Mouse (Mus musculus) intestine, postnatal 0 days (tissue): Measurements from ENCODE around the gene Ccdc149. TPM values are rescaled to one million over a fixed set of nuclear protein-coding genes. Genes with fewer than 3 reads are reported as not detected.

Experiments
- ATAC-seq: fragments of 200-750 bp; cut with Nextera tagmentation; 2 replicates; pipeline ENCODE4 v1.8.0; 2017; ENCODE audit warnings: mild to moderate bottlenecking, moderate TSS enrichment, moderate library complexity
- H3K27ac ChIP-seq: fragments of 300-500 bp; sonication (generic); 2 replicates; pipeline ENCODE4 v1.5.1; 2014; ENCODE audit warnings: mild to moderate bottlenecking, low read depth, low read length, moderate library complexity
- H3K27me3 ChIP-seq: fragments of 300-500 bp; sonication (generic); replicated peaks from 2 replicates; pipeline ENCODE4 v1.6.1; 2014; ENCODE audit warnings: low read length, mixed read lengths; ENCODE audit not compliant: control insufficient read depth, insufficient read depth
- H3K36me3 ChIP-seq: fragments of 300-500 bp; sonication (generic); 2 replicates; pipeline ENCODE4 v1.6.1; 2014; ENCODE audit warnings: mild to moderate bottlenecking, moderate library complexity; ENCODE audit not compliant: control insufficient read depth, insufficient read depth
- H3K4me1 ChIP-seq: fragments of 300-500 bp; sonication (generic); replicated peaks from 2 replicates; pipeline ENCODE4 v1.6.1; 2014; ENCODE audit warnings: antibody characterized with exemption, low read length, mixed read lengths; ENCODE audit not compliant: control insufficient read depth, insufficient read depth
- H3K4me2 ChIP-seq: fragments of 300-500 bp; sonication (generic); replicated peaks from 2 replicates; pipeline ENCODE4 v1.6.1; 2014; ENCODE audit warnings: low read depth, mild to moderate bottlenecking, moderate library complexity
- H3K4me3 ChIP-seq: fragments of 300-500 bp; sonication (generic); 2 replicates; pipeline ENCODE4 v1.5.1; 2014; ENCODE audit warnings: low read depth, low read length
- H3K9ac ChIP-seq: fragments of 300-500 bp; sonication (generic); 2 replicates; pipeline ENCODE4 v1.6.1; 2014; ENCODE audit warnings: mild to moderate bottlenecking, low read depth, low read length
- H3K9me3 ChIP-seq: fragments of 300-500 bp; sonication (generic); 2 replicates; pipeline ENCODE4 v1.6.1; 2016; ENCODE audit warnings: mixed run types; ENCODE audit not compliant: control insufficient read depth
- CTCF ChIP-seq: sonication (generic); IDR thresholded peaks from 2 replicates; pipeline ENCODE4 v1.5.1; 2016; ENCODE audit warnings: low read depth, mild to moderate bottlenecking, control low read depth, antibody characterized with exemption, moderate library complexity
- WGBS: fragments of 180-500 bp; shearing (Covaris S2); extraction: QIAGEN DNeasy Blood & Tissue Kit; methylation state at CpG from one replicate; pipeline ENCODE4 v1.1.7; 2014; 5-methylcytosine and 5-hydroxymethylcytosine counted together
- polyA plus RNA-seq: library from polyadenylated mRNA; unstranded; fragments of >200 nt; fragmentation: Nextera tagmentation; extraction: Ambion mirVana; gene quantifications from 2 replicates; pipeline ENCODE4 v1.2.1, GENCODE M21; 2015

Ccdc149 gene
- 3.0 and 3.3 TPM in 2 replicates for polyA plus RNA-seq

- WGBS, result under 1% methylated on average over 58 of the region's 65 CpGs
- no peaks in the 10 kb centered on the region for H3K27me3 ChIP-seq
- no peak for TF ChIP-seq CTCF
- H3K4me3 ChIP-seq, result peak within 1 kb of the TSS; percentile 75
- H3K4me1 ChIP-seq, result no peaks in the 10 kb centered on the region
- H3K36me3 ChIP-seq, result no peaks in the 10 kb centered on the region
- peak within 1 kb of the TSS; percentile 78 for H3K27ac ChIP-seq
- peak within 1 kb of the TSS; percentile 85 for H3K9ac ChIP-seq
- no peaks in the 10 kb centered on the region for H3K9me3 ChIP-seq
- peak; percentile 95 for ATAC-seq
- peak within 1 kb of the TSS; percentile 97 for H3K4me2 ChIP-seq
Measured at GRCm38 (mm10) chr5:52470991-52471801, at the start of gene Ccdc149. TSS of gene Ccdc149 (minus strand) at chr5:52471521.

GRCm38 (mm10) chr5:52519921-52520320 is 48.6 kb upstream of the Ccdc149 start:
- Histone ChIP-seq H3K9me3 (no peaks in the 10 kb centered on the region), H3K9ac (no peak overlapping the region), H3K4me2 (no peak overlapping the region), H3K27me3 (no peaks in the 10 kb centered on the region), H3K36me3 (no peaks in the 10 kb centered on the region), H3K4me3 (no peak overlapping the region), H3K27ac (no peak overlapping the region), H3K4me1 (no peaks in the 10 kb centered on the region)
- ATAC-seq, result no peak
- WGBS, result 68% methylated on average over 2 of the region's 2 CpGs
- TF ChIP-seq CTCF, result no peak

DNA sequence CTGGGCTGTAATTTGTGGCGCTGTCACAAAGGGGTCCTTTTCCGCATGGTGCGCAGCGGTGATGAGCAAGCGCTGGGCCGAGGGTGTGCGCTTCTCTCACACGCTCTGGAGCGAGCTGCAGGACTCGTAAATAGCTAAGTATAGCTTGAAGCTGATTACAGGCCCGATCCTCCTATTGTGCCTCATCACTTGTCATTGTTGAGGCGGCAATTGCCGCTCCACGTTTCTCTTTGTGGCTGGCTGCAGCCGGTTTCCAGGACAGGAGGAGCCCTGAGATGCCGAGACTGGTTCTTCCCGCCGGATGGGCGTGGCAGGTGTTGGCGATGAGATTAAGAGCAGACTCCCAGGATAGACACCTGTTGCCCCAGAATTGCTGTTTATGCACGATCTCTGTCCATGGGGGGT is 44.8 kb upstream of the Ccdc149 start:
- no peak for ATAC-seq
- TF ChIP-seq CTCF, result no peak
- Histone ChIP-seq H3K4me2 (peak overlapping the region; percentile 57), H3K4me3 (peak overlapping the region; percentile 20), H3K27ac (no peak overlapping the region), H3K36me3 (no peaks in the 10 kb centered on the region), H3K27me3 (no peaks in the 10 kb centered on the region), H3K9ac (no peak overlapping the region), H3K9me3 (no peaks in the 10 kb centered on the region), H3K4me1 (no peaks in the 10 kb centered on the region)
- WGBS, result 29% methylated on average over 21 of the region's 21 CpGs

DNA sequence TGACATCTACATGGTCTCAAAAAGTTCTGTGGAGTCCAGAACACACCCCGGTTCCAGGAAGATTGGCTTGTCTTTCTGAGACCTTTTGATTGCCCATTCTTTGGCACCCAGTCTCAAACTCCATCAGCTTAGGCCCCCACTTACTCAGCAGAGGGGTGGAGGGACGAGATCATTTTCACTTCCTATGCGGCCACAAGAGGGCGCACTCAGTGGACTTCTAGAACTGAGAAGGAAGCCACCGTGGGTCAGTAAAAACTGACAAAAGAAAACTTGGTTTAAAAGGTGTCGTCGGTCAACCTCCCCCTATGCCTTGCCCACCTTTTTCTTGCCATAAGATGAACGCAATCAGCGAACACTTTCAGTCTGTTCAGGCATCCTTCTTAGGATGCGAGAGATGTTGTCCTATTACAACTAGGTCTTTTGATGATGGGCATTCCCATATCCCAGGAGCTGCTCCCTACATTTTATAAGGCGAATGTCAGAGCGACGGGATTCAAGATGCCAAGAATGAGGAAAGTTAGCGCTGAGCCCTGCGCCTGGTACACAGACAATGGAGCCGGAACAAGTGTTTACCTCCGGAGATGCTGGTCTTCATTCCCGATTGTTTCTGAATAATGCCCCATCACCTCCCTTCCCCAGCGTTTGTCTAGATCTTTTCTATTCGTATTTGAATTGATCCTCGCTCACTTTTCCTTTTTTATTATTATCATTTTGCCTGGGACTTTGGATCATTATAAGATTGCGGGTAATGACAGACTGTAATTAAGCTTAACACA is 44.1 kb upstream of the Ccdc149 start:
- no peak overlapping the region for H3K9ac ChIP-seq
- H3K4me2 ChIP-seq, result peak overlapping the region; percentile 57
- peak overlapping the region; percentile 20 for H3K4me3 ChIP-seq
- no peak overlapping the region for H3K27ac ChIP-seq
- H3K36me3 ChIP-seq, result no peaks in the 10 kb centered on the region
- no peaks in the 10 kb centered on the region for H3K4me1 ChIP-seq
- peak; percentile 86 for TF ChIP-seq CTCF
- 32% methylated on average over 22 of the region's 22 CpGs for WGBS
- H3K27me3 ChIP-seq, result no peaks in the 10 kb centered on the region
- ATAC-seq, result no peak
- no peaks in the 10 kb centered on the region for H3K9me3 ChIP-seq

GRCm38 (mm10) chr5:52511089-52511488 is 39.8 kb upstream of the Ccdc149 start:
- H3K27me3 ChIP-seq, result no peaks in the 10 kb centered on the region
- ATAC-seq, result no peak
- no peak overlapping the region for H3K9ac ChIP-seq
- no peak for TF ChIP-seq CTCF
- no peak overlapping the region for H3K4me3 ChIP-seq
- H3K36me3 ChIP-seq, result no peaks in the 10 kb centered on the region
- H3K4me2 ChIP-seq, result no peak overlapping the region
- H3K4me1 ChIP-seq, result no peaks in the 10 kb centered on the region
- 67% methylated on average over 3 of the region's 3 CpGs for WGBS
- no peak overlapping the region for H3K27ac ChIP-seq
- no peaks in the 10 kb centered on the region for H3K9me3 ChIP-seq

GRCm38 (mm10) chr5:52509416-52509815 is 38.1 kb upstream of the Ccdc149 start:
- no peaks in the 10 kb centered on the region for H3K4me1 ChIP-seq
- 66% methylated on average over 6 of the region's 6 CpGs for whole genome bisulfite sequencing
- no peak overlapping the region for H3K27ac ChIP-seq
- TF ChIP-seq CTCF, result no peak
- H3K9ac ChIP-seq, result no peak overlapping the region
- no peaks in the 10 kb centered on the region for H3K27me3 ChIP-seq
- no peak for ATAC-seq
- H3K9me3 ChIP-seq, result no peaks in the 10 kb centered on the region
- H3K36me3 ChIP-seq, result no peaks in the 10 kb centered on the region
- no peak overlapping the region for H3K4me3 ChIP-seq
- H3K4me2 ChIP-seq, result no peak overlapping the region
